Mouse (Mus musculus): ENCODE data around the gene Ccrl2. TPM values are rescaled to one million over a fixed set of nuclear protein-coding genes. Genes with fewer than 3 reads are reported as not detected.
A peak's percentile ranks its signal among the peaks of the same experiment; 100 is the strongest.

The Ccrl2 gene
- 1.1 and 1.2 TPM in 2 replicates for polyA plus RNA-seq (2015; fragmentation: Nextera tagmentation; extraction: Ambion mirVana)

- peak within 1 kb of the TSS; percentile 42 for H3K4me3 ChIP-seq
- H3K9ac ChIP-seq: no peak within 1 kb of the TSS
- H3K4me2 ChIP-seq: peak within 1 kb of the TSS; percentile 54
- H3K36me3 ChIP-seq: no peaks in the 10 kb centered on the region
- H3K27me3 ChIP-seq: no peaks in the 10 kb centered on the region
- no peak for ATAC-seq (ENCODE audit: insufficient number of reproducible peaks, low FRiP score, low TSS enrichment, low read depth)
- H3K27ac ChIP-seq: no peak within 1 kb of the TSS
- H3K9me3 ChIP-seq: no peaks in the 10 kb centered on the region
- WGBS: 15% methylated on average over 17 of the region's 17 CpGs
- H3K4me1 ChIP-seq: peaks cover 15% of the 10 kb centered on the region
These were observed at the start of gene Ccrl2 for GRCm38 (mm10) chr9:111056798-111057543. Gene Ccrl2 (minus strand): TSS chr9:111057519.

- Histone ChIP-seq H3K9ac (no peak overlapping the region), H3K27ac (no peak overlapping the region), H3K4me1 (no peaks in the 10 kb centered on the region), H3K27me3 (no peaks in the 10 kb centered on the region), H3K9me3 (no peaks in the 10 kb centered on the region), H3K4me3 (no peak overlapping the region), H3K4me2 (no peak overlapping the region), H3K36me3 (no peaks in the 10 kb centered on the region)
- ATAC-seq (ENCODE audit: insufficient number of reproducible peaks, low FRiP score, low TSS enrichment, low read depth): no peak
- WGBS: 76% methylated on average over 5 of the region's 5 CpGs
These were observed 46.6 kb upstream of the Ccrl2 start for GRCm38 (mm10) chr9:111103893-111104292.

GRCm38 (mm10) chr9:111103293-111103692, 46.0 kb upstream of the Ccrl2 start:
- H3K4me3 ChIP-seq: no peak overlapping the region
- no peak overlapping the region for H3K9ac ChIP-seq
- no peaks in the 10 kb centered on the region for H3K4me1 ChIP-seq
- ATAC-seq (ENCODE audit: insufficient number of reproducible peaks, low FRiP score, low TSS enrichment, low read depth): no peak
- no peak overlapping the region for H3K4me2 ChIP-seq
- H3K27me3 ChIP-seq: no peaks in the 10 kb centered on the region
- WGBS: 74% methylated on average over 5 of the region's 5 CpGs
- no peak overlapping the region for H3K27ac ChIP-seq
- H3K9me3 ChIP-seq: no peaks in the 10 kb centered on the region
- H3K36me3 ChIP-seq: no peaks in the 10 kb centered on the region

GRCm38 (mm10) chr9:111100406-111100805, 43.1 kb upstream of the Ccrl2 start:
- Histone ChIP-seq H3K4me3 (no peak overlapping the region), H3K36me3 (no peaks in the 10 kb centered on the region), H3K9me3 (no peaks in the 10 kb centered on the region), H3K27me3 (no peaks in the 10 kb centered on the region), H3K9ac (no peak overlapping the region), H3K4me2 (no peak overlapping the region), H3K27ac (no peak overlapping the region), H3K4me1 (no peaks in the 10 kb centered on the region)
- 90% methylated on average over 3 of the region's 3 CpGs for WGBS
- 0 out of 2 replicates have a peak, but pooled peaks have one; percentile 49 for ATAC-seq (ENCODE audit: insufficient number of reproducible peaks, low FRiP score, low TSS enrichment, low read depth)

GRCm38 (mm10) chr9:111097543-111097942, 40.2 kb upstream of the Ccrl2 start:
- H3K9me3 ChIP-seq: no peaks in the 10 kb centered on the region

GRCm38 (mm10) chr9:111096419-111097326, 39.4 kb upstream of the Ccrl2 start:
- no peak overlapping the region for H3K27ac ChIP-seq
- ATAC-seq (ENCODE audit: insufficient number of reproducible peaks, low FRiP score, low TSS enrichment, low read depth): no peak
- H3K9ac ChIP-seq: no peak overlapping the region
- 75% methylated on average over 16 of the region's 16 CpGs for WGBS
- no peaks in the 10 kb centered on the region for H3K9me3 ChIP-seq
- no peak overlapping the region for H3K4me2 ChIP-seq
- H3K36me3 ChIP-seq: no peaks in the 10 kb centered on the region
- no peaks in the 10 kb centered on the region for H3K27me3 ChIP-seq
- H3K4me1 ChIP-seq: no peaks in the 10 kb centered on the region
- no peak overlapping the region for H3K4me3 ChIP-seq

More at GRCm38 (mm10) chr9:111097543-111097942, 40.2 kb upstream of the Ccrl2 start:
- Histone ChIP-seq H3K36me3 (no peaks in the 10 kb centered on the region), H3K27me3 (no peaks in the 10 kb centered on the region), H3K27ac (no peak overlapping the region), H3K4me1 (no peaks in the 10 kb centered on the region), H3K9ac (no peak overlapping the region), H3K4me3 (no peak overlapping the region), H3K4me2 (no peak overlapping the region)
- no peak for ATAC-seq (ENCODE audit: insufficient number of reproducible peaks, low FRiP score, low TSS enrichment, low read depth)
- 52% methylated on average over 6 of the region's 6 CpGs for WGBS

- Histone ChIP-seq H3K27me3 (no peaks in the 10 kb centered on the region), H3K27ac (no peak overlapping the region), H3K4me2 (no peak overlapping the region), H3K9ac (no peak overlapping the region), H3K9me3 (no peaks in the 10 kb centered on the region), H3K4me3 (no peak overlapping the region), H3K36me3 (no peaks in the 10 kb centered on the region), H3K4me1 (no peaks in the 10 kb centered on the region)
- WGBS: 67% methylated on average over 7 of the region's 7 CpGs
- no peak for ATAC-seq (ENCODE audit: insufficient number of reproducible peaks, low FRiP score, low TSS enrichment, low read depth)
These were observed 38.4 kb upstream of the Ccrl2 start for GRCm38 (mm10) chr9:111095710-111096109.

GRCm38 (mm10) chr9:111094626-111095025, 37.3 kb upstream of the Ccrl2 start:
- 62% methylated on average over 5 of the region's 5 CpGs for WGBS

GRCm38 (mm10) chr9:111093094-111093493, 35.8 kb upstream of the Ccrl2 start:
- no peak overlapping the region for H3K9ac ChIP-seq
- H3K4me2 ChIP-seq: no peak overlapping the region
- no peaks in the 10 kb centered on the region for H3K36me3 ChIP-seq
- H3K27me3 ChIP-seq: no peaks in the 10 kb centered on the region
- no peaks in the 10 kb centered on the region for H3K9me3 ChIP-seq
- 24% methylated on average over 5 of the region's 5 CpGs for WGBS
- H3K4me3 ChIP-seq: no peak overlapping the region
- H3K4me1 ChIP-seq: 0 out of 2 replicates have a peak, but pooled peaks cover 4% of the 10 kb centered on the region
- ATAC-seq (ENCODE audit: insufficient number of reproducible peaks, low FRiP score, low TSS enrichment, low read depth): no peak
- no peak overlapping the region for H3K27ac ChIP-seq

More at GRCm38 (mm10) chr9:111094626-111095025, 37.3 kb upstream of the Ccrl2 start:
- H3K4me2 ChIP-seq: no peak overlapping the region
- ATAC-seq (ENCODE audit: insufficient number of reproducible peaks, low FRiP score, low TSS enrichment, low read depth): no peak
- no peaks in the 10 kb centered on the region for H3K27me3 ChIP-seq
- no peak overlapping the region for H3K9ac ChIP-seq
- no peak overlapping the region for H3K4me3 ChIP-seq
- no peaks in the 10 kb centered on the region for H3K9me3 ChIP-seq
- no peaks in the 10 kb centered on the region for H3K4me1 ChIP-seq
- no peak overlapping the region for H3K27ac ChIP-seq
- H3K36me3 ChIP-seq: no peaks in the 10 kb centered on the region

GRCm38 (mm10) chr9:111092657-111093056, 35.3 kb upstream of the Ccrl2 start:
- Histone ChIP-seq H3K4me3 (no peak overlapping the region), H3K9ac (no peak overlapping the region), H3K4me1 (0 out of 2 replicates have a peak, but pooled peaks cover 4% of the 10 kb centered on the region), H3K27me3 (no peaks in the 10 kb centered on the region), H3K36me3 (no peaks in the 10 kb centered on the region), H3K27ac (no peak overlapping the region), H3K9me3 (no peaks in the 10 kb centered on the region), H3K4me2 (no peak overlapping the region)
- 64% methylated on average over 9 of the region's 9 CpGs for WGBS
- no peak for ATAC-seq (ENCODE audit: insufficient number of reproducible peaks, low FRiP score, low TSS enrichment, low read depth)

- H3K4me3 ChIP-seq: no peak overlapping the region
- whole genome bisulfite sequencing: 37% methylated on average over 7 of the region's 7 CpGs
These were observed 31.6 kb upstream of the Ccrl2 start for GRCm38 (mm10) chr9:111088886-111089285.

GRCm38 (mm10) chr9:111087960-111088359, 30.6 kb upstream of the Ccrl2 start:
- Histone ChIP-seq H3K9ac (no peak overlapping the region), H3K27me3 (no peaks in the 10 kb centered on the region), H3K36me3 (no peaks in the 10 kb centered on the region), H3K4me1 (0 out of 2 replicates have a peak, but pooled peaks cover 4% of the 10 kb centered on the region), H3K9me3 (no peaks in the 10 kb centered on the region), H3K4me2 (no peak overlapping the region), H3K4me3 (no peak overlapping the region), H3K27ac (no peak overlapping the region)
- 11% methylated on average over 5 of the region's 5 CpGs for WGBS
- ATAC-seq (ENCODE audit: insufficient number of reproducible peaks, low FRiP score, low TSS enrichment, low read depth): no peak

More at GRCm38 (mm10) chr9:111088886-111089285, 31.6 kb upstream of the Ccrl2 start:
- Histone ChIP-seq H3K4me1 (0 out of 2 replicates have a peak, but pooled peaks cover 4% of the 10 kb centered on the region), H3K27ac (no peak overlapping the region), H3K9me3 (no peaks in the 10 kb centered on the region), H3K27me3 (no peaks in the 10 kb centered on the region), H3K36me3 (no peaks in the 10 kb centered on the region), H3K9ac (no peak overlapping the region), H3K4me2 (no peak overlapping the region)
- ATAC-seq (ENCODE audit: insufficient number of reproducible peaks, low FRiP score, low TSS enrichment, low read depth): no peak

All from limb, embryonic 15.5 days (tissue).